Mouse (Mus musculus) midbrain, embryonic 14.5 days (tissue): ENCODE measurements around the gene Crybg1. TPM values are rescaled to one million over a fixed set of nuclear protein-coding genes. Genes with fewer than 3 reads are reported as not detected.

Experiments used
- ATAC-seq: fragments of 200-750 bp; cut with Nextera tagmentation; 2 replicates; pipeline ENCODE4 v1.8.0; 2017; ENCODE audit warnings: moderate number of reproducible peaks, moderate library complexity; ENCODE audit not compliant: low FRiP score, low TSS enrichment
- DNase-seq: peaks from one replicate; pipeline ENCODE4 v3.0.0-alpha.2; 2015
- H3K27ac ChIP-seq: fragments of 300-500 bp; sonication (generic); replicated peaks from 2 replicates; pipeline ENCODE4 v1.5.1; 2014; ENCODE audit warnings: mild to moderate bottlenecking, low read depth, low read length, moderate library complexity
- H3K27me3 ChIP-seq: fragments of 300-500 bp; sonication (generic); 2 replicates; pipeline ENCODE4 v1.6.1; 2014; ENCODE audit warnings: low read length, control low read depth, mixed read lengths; ENCODE audit not compliant: control insufficient read depth, insufficient read depth
- H3K36me3 ChIP-seq: fragments of 300-500 bp; sonication (generic); 2 replicates; pipeline ENCODE4 v1.6.1; 2014; ENCODE audit warnings: low read length, control low read depth; ENCODE audit not compliant: control insufficient read depth, insufficient read depth
- H3K4me1 ChIP-seq: fragments of 300-500 bp; sonication (generic); 2 replicates; pipeline ENCODE4 v1.6.1; 2014; ENCODE audit warnings: mild to moderate bottlenecking, antibody characterized with exemption, low read length, control low read depth; ENCODE audit not compliant: control insufficient read depth, insufficient read depth
- H3K4me2 ChIP-seq: fragments of 300-500 bp; sonication (generic); 2 replicates; pipeline ENCODE4 v1.6.1; 2014; ENCODE audit warnings: mild to moderate bottlenecking, low read length, moderate library complexity
- H3K4me3 ChIP-seq: fragments of 300-500 bp; sonication (generic); replicated peaks from 2 replicates; pipeline ENCODE4 v1.5.1; 2014; ENCODE audit warnings: low read depth, low read length
- H3K9ac ChIP-seq: fragments of 300-500 bp; sonication (generic); replicated peaks from 2 replicates; pipeline ENCODE4 v1.6.1; 2014; ENCODE audit warnings: mild to moderate bottlenecking, low read length, moderate library complexity
- H3K9me3 ChIP-seq: fragments of 300-500 bp; sonication (generic); 2 replicates; pipeline ENCODE4 v1.6.1; 2016; ENCODE audit warnings: low read length, control low read depth, mixed read lengths; ENCODE audit not compliant: control insufficient read depth
- WGBS: fragments of 180-500 bp; shearing (Covaris S2); extraction: QIAGEN DNeasy Blood & Tissue Kit; methylation state at CpG from one replicate; pipeline ENCODE4 v1.1.7; 2014; 5-methylcytosine and 5-hydroxymethylcytosine counted together
- polyA plus RNA-seq: library from polyadenylated mRNA; unstranded; fragments of >200 nt; fragmentation: Nextera tagmentation; extraction: Ambion mirVana; gene quantifications from 2 replicates; pipeline ENCODE4 v1.2.1, GENCODE M21; 2014

The Crybg1 gene
- polyA plus RNA-seq, 1 experiment from 2014 or later, result 0.29 TPM

DNA sequence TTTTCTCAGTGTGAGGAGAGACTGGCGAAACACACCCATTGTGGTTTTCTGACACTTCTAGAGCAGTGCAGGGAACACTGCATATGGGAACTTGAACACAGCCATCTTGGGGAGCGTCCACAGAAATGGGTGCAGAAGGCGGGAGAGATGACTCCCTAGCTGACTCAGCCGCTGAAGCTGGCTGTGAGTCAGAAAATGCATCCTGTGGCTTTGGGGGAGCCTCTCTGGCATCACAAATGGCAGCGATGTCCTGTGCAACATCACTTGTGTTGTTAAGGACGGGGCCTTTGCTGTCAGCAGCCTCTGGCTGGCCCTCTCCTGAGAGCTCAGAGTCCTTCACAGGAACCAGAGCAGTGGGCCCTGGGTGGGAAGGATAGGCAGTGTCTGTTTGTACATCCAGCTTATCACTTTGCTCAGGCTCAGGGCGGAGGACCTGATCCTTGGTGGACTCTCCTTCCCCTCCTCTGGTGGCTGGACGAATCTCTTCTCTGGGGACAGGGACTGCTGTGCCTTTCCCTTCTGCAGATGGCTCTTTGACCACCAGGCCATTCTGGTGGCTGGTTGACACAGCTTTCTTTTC lies 150.1 kb downstream of the Crybg1 start:
- Histone ChIP-seq H3K4me2 (no peak overlapping the region), H3K36me3 (no peaks in the 10 kb centered on the region), H3K4me1 (peaks cover 6% of the 10 kb centered on the region), H3K27me3 (peaks cover 19% of the 10 kb centered on the region), H3K9me3 (no peaks in the 10 kb centered on the region), H3K27ac (no peak overlapping the region), H3K4me3 (no peak overlapping the region), H3K9ac (no peak overlapping the region)
- 79% methylated on average over 8 of the region's 8 CpGs for WGBS
- ATAC-seq (no peak), DNase-seq (no peak)

DNA sequence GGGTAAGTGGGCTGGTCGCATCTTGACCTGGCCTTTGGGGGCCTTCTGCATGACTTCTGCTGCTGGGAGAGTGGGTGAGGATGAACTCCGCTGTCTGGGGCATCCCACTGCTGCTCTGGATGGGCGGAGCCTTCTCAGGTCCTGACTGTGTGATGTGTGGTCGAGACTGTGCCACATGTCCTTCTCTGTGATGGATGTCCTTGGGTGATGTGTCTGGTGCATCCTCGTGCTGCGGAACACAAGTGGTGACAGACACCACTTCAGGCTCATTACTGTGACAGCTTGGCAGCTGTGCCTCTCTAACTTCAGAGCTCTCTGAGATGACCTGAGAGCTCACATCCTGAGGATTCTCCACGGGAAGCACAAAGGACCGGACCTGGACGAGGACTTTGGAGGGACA lies 150.6 kb downstream of the Crybg1 start:
- Histone ChIP-seq H3K9me3 (no peaks in the 10 kb centered on the region), H3K27me3 (peaks cover 14% of the 10 kb centered on the region), H3K36me3 (no peaks in the 10 kb centered on the region), H3K27ac (no peak overlapping the region), H3K4me2 (no peak overlapping the region), H3K4me3 (no peak overlapping the region), H3K4me1 (peaks cover under 1% of the 10 kb centered on the region), H3K9ac (no peak overlapping the region)
- ATAC-seq (no peak), DNase-seq (no peak)
- 77% methylated on average over 9 of the region's 9 CpGs for WGBS

DNA sequence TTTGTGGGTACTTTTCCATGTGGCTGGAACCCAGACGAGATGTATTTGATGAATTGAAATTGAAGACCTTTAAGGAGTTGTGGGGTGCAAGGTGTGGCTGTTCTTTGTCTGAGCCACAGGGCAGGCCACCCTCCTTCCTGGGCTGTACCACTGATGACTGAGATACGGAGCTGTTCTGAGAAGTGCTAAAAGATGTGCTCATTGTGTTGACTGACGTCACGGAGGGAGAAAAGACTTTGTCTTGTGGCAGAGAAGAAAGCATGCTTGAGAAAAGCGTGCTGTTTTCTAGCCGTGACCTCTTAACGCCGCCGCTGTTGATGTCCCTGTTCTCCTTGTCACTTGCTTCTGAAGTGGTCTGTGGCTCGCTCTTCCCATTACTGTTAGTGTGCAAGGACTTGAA lies 151.4 kb downstream of the Crybg1 start:
- ATAC-seq (no peak), DNase-seq (no peak)
- 85% methylated on average over 10 of the region's 10 CpGs for WGBS
- no peak overlapping the region for H3K27ac ChIP-seq
- H3K27me3 ChIP-seq, result peaks cover 8% of the 10 kb centered on the region; the same call in 1 of the 2 replicates
- no peak overlapping the region for H3K9ac ChIP-seq
- H3K36me3 ChIP-seq, result no peaks in the 10 kb centered on the region
- H3K4me1 ChIP-seq, result no peaks in the 10 kb centered on the region; the same call in 1 of the 2 replicates
- H3K4me2 ChIP-seq, result no peak overlapping the region
- H3K4me3 ChIP-seq, result no peak overlapping the region
- no peaks in the 10 kb centered on the region for H3K9me3 ChIP-seq

GRCm38 (mm10) chr10:43995858-43996650 lies 152.6 kb downstream of the Crybg1 start:
- no peaks in the 10 kb centered on the region for H3K36me3 ChIP-seq
- ATAC-seq (no peak), DNase-seq (no peak)
- 86% methylated on average over 10 of the region's 10 CpGs for WGBS
- H3K9me3 ChIP-seq, result no peaks in the 10 kb centered on the region
- no peak overlapping the region for H3K4me2 ChIP-seq
- H3K4me3 ChIP-seq, result no peak overlapping the region
- H3K27ac ChIP-seq, result no peak overlapping the region
- no peaks in the 10 kb centered on the region for H3K4me1 ChIP-seq
- H3K9ac ChIP-seq, result no peak overlapping the region
- H3K27me3 ChIP-seq, result no peaks in the 10 kb centered on the region

GRCm38 (mm10) chr10:43993198-43993597 lies 155.5 kb downstream of the Crybg1 start:
- Histone ChIP-seq H3K27me3 (no peaks in the 10 kb centered on the region), H3K36me3 (no peaks in the 10 kb centered on the region), H3K4me2 (no peak overlapping the region), H3K9me3 (no peaks in the 10 kb centered on the region), H3K9ac (no peak overlapping the region), H3K4me3 (no peak overlapping the region), H3K4me1 (no peaks in the 10 kb centered on the region), H3K27ac (no peak overlapping the region)
- 6% methylated on average over 6 of the region's 6 CpGs for WGBS
- ATAC-seq (no peak), DNase-seq (peak; percentile 35)

DNA sequence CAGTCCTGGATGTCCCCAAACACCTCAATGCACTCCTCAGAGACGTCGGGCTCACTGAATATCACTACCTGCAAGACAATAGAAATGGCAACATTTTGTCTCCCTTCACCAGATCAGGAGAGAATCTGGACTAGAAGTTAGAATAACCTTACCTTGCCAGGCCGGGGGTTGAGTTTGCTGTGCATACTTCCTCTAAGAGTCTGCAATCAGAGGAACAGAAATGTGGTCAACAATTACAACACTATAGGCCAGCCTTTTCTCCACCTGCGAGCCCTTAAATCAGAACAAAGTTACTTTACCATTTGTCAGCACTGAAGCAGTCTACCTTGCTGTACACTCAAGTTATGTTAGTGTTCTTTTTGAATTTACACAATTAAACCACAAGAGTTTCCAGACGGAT lies 156.1 kb downstream of the Crybg1 start:
- WGBS, result 85% methylated on average over 5 of the region's 5 CpGs
- ATAC-seq (no peak), DNase-seq (no peak)
- Histone ChIP-seq H3K4me2 (no peak overlapping the region), H3K9ac (no peak overlapping the region), H3K27me3 (no peaks in the 10 kb centered on the region), H3K9me3 (no peaks in the 10 kb centered on the region), H3K4me3 (no peak overlapping the region), H3K4me1 (no peaks in the 10 kb centered on the region), H3K27ac (no peak overlapping the region), H3K36me3 (no peaks in the 10 kb centered on the region)

- Histone ChIP-seq H3K9me3 (no peaks in the 10 kb centered on the region), H3K27ac (no peak overlapping the region), H3K27me3 (no peaks in the 10 kb centered on the region), H3K9ac (no peak overlapping the region), H3K4me3 (no peak overlapping the region), H3K36me3 (no peaks in the 10 kb centered on the region), H3K4me2 (no peak overlapping the region), H3K4me1 (no peaks in the 10 kb centered on the region)
- 94% methylated on average over 5 of the region's 5 CpGs for WGBS
- DNase-seq (no peak), ATAC-seq (no peak)
Measured at GRCm38 (mm10) chr10:43991268-43991667, 157.4 kb downstream of the Crybg1 start.

DNA sequence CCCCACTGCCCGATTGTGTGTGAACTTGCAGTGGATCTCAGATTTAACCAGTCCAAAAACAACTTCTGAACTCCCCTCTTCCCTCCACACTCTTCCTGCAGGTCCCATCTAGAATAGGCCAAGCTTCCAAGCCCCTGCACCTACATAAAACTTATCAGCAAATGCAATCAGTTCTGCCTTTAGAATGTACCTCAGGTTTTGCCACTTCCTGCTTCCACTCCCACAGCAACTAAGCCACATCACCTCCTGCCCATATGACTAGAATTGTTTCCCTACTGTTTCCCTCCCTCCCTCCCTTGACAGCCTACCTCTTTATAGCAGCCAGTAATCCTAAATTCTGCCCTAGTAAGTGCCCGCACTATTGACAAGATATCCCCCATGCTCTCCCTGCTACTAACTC lies 164.8 kb downstream of the Crybg1 start:
- no peaks in the 10 kb centered on the region for H3K4me1 ChIP-seq
- DNase-seq, result no peak
- H3K9ac ChIP-seq, result no peak overlapping the region
- no peaks in the 10 kb centered on the region for H3K36me3 ChIP-seq
- no peaks in the 10 kb centered on the region for H3K9me3 ChIP-seq
- no peak overlapping the region for H3K4me3 ChIP-seq
- no peak for ATAC-seq
- no peak overlapping the region for H3K4me2 ChIP-seq
- no peak overlapping the region for H3K27ac ChIP-seq
- H3K27me3 ChIP-seq, result no peaks in the 10 kb centered on the region
- WGBS, result 96% methylated on average over 2 of the region's 2 CpGs

DNA sequence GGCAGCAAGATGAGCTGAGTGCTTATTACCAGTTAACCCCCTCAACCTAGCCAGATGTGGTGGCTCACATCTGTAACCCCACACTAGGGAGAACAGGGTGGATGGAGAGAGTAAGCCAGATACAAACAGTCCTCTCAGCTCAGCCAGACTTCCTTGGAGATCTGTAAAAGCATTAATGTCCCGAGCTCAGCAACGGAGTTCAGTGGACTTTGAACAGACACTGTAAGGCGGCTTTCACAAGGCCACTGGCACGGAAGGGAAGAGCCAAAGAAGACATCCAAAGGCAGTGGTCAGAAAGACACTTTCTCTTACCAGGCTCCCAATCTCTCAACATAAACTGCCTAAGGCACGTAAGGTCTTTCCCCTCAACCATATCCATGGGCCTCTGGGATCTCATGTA lies 165.4 kb downstream of the Crybg1 start:
- H3K4me1 ChIP-seq, result no peaks in the 10 kb centered on the region
- H3K36me3 ChIP-seq, result no peaks in the 10 kb centered on the region
- no peak overlapping the region for H3K9ac ChIP-seq
- no peaks in the 10 kb centered on the region for H3K27me3 ChIP-seq
- ATAC-seq (no peak), DNase-seq (no peak)
- no peaks in the 10 kb centered on the region for H3K9me3 ChIP-seq
- H3K4me2 ChIP-seq, result no peak overlapping the region
- H3K4me3 ChIP-seq, result no peak overlapping the region
- H3K27ac ChIP-seq, result no peak overlapping the region
- 86% methylated on average over 5 of the region's 5 CpGs for WGBS
